Mouse (Mus musculus) C2C12 (cell line): ENCODE results near the gene Shb. TPM values are rescaled to one million over a fixed set of nuclear protein-coding genes. Genes with fewer than 3 reads are reported as not detected.

Experiments used
- H3K27me3 ChIP-seq: one replicate; pipeline ENCODE4 v1.6.1; 2011; ENCODE audit not compliant: control insufficient read depth, insufficient read depth, insufficient read length
- H3K36me3 ChIP-seq: one replicate; pipeline ENCODE4 v1.6.1; 2011; ENCODE audit not compliant: control insufficient read depth, insufficient read depth
- H3K4me3 ChIP-seq: one replicate; pipeline ENCODE4 v1.5.1; 2011; ENCODE audit warnings: mild to moderate bottlenecking, control low read depth; ENCODE audit not compliant: poor library complexity, insufficient read depth, severe bottlenecking
- H3K79me2 ChIP-seq: one replicate; pipeline ENCODE4 v1.6.1; 2011; ENCODE audit not compliant: control insufficient read depth, insufficient read depth
- H3K79me3 ChIP-seq: one replicate; pipeline ENCODE4 v1.6.1; 2011; ENCODE audit warnings: low read depth, control low read depth
- H3ac ChIP-seq: one replicate; pipeline ENCODE3; 2011; ENCODE audit warnings: low read depth; ENCODE audit not compliant: control insufficient read depth, insufficient read length
- CEBPB ChIP-seq: IDR thresholded peaks from one replicate; pipeline ENCODE4 v1.6.1; 2011; ENCODE audit warnings: low read depth, mild to moderate bottlenecking, control low read depth, moderate library complexity
- CTCF ChIP-seq: IDR thresholded peaks from one replicate; pipeline ENCODE4 v1.5.1; 2011; ENCODE audit not compliant: control insufficient read depth, insufficient read depth, insufficient read length
- FOSL1 ChIP-seq: IDR thresholded peaks from one replicate; pipeline ENCODE4 v1.8.0; 2011; ENCODE audit warnings: mild to moderate bottlenecking, low read length; ENCODE audit not compliant: poor library complexity, insufficient read depth, severe bottlenecking
- MAX ChIP-seq: IDR thresholded peaks from one replicate; pipeline ENCODE4 v1.6.1; 2011; ENCODE audit warnings: mild to moderate bottlenecking, control low read depth
- MYOD1 ChIP-seq: IDR thresholded peaks from one replicate; pipeline ENCODE4 v1.6.1; 2011; ENCODE audit warnings: low read depth; ENCODE audit not compliant: control insufficient read depth, insufficient read length
- MYOG ChIP-seq: IDR thresholded peaks from one replicate; pipeline ENCODE4 v1.6.1; 2011; ENCODE audit not compliant: control insufficient read depth, insufficient read length; ENCODE audit errors: extremely low read depth
- USF1 ChIP-seq: IDR thresholded peaks from one replicate; pipeline ENCODE4 v1.6.1; 2011; ENCODE audit warnings: low read depth, mild to moderate bottlenecking, control low read depth, moderate library complexity
- polyA plus RNA-seq: library from polyadenylated mRNA; unstranded; fragments of >200 nt; fragmentation: generic; extraction: Trizol; gene quantifications from one replicate; pipeline ENCODE4 v1.2.1, GENCODE M21; 2012; ENCODE audit warnings: missing spikeins

Gene Shb
- polyA plus RNA-seq, 1 experiment, result 35.1 TPM

DNA sequence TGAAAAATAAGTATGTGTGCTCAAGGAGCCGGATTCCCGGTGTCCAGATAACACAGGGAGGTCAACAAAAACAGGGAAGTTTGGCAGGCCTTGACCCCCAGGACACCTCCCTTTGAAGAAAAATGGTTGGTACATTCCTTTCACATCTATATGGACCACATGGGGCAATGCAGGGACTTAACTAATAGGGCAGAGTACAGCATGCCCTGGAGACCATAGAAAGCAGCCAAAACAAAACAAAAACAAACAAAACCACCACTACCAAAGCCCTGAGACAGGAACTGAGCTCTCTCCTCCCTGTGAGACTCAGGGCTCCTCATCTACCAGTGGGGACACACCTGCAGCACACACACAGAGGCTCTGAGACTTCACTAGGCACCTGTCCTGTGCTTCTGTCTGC lies 18.9 kb downstream of the Shb start:
- no peak for TF ChIP-seq MAX
- no peak for TF ChIP-seq MYOG
- TF ChIP-seq FOSL1, result no peak
- TF ChIP-seq MYOD1, result no peak
- TF ChIP-seq USF1, result no peak
- no peak for TF ChIP-seq CTCF
- no peak for TF ChIP-seq CEBPB
- H3K36me3 ChIP-seq, result no peaks in the 10 kb centered on the region
- H3ac ChIP-seq, result peak overlapping the region; percentile 44
- H3K27me3 ChIP-seq, result no peaks in the 10 kb centered on the region
- H3K4me3 ChIP-seq, result no peak overlapping the region
- peaks cover 94% of the 10 kb centered on the region for H3K79me2 ChIP-seq
- peaks cover 78% of the 10 kb centered on the region for H3K79me3 ChIP-seq

DNA sequence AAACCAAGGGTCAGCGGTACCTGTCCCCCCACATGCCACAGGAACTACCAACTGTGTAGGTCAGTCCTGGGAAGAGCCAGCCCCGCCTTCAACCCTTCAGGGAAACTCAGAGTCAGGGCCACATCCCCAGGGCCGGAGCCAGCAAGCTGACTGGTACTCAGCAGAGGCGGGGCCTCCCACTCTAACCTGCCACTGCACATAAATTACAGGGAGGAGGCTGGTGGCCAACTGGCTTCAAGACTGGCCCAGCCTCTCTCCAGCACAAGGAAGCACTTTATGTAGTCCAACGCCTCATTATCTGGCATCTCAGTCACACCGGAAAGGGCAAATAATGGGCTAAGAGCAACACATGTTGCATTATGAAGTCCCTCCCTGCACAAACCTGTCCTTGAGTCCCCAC lies 22.1 kb downstream of the Shb start:
- H3K79me3 ChIP-seq, result peaks cover 69% of the 10 kb centered on the region
- no peak overlapping the region for H3K4me3 ChIP-seq
- peaks cover 94% of the 10 kb centered on the region for H3K79me2 ChIP-seq
- no peak overlapping the region for H3ac ChIP-seq
- no peaks in the 10 kb centered on the region for H3K36me3 ChIP-seq
- H3K27me3 ChIP-seq, result no peaks in the 10 kb centered on the region
- TF ChIP-seq MYOD1, result peak; percentile 24
- TF ChIP-seq MYOG, result no peak

DNA sequence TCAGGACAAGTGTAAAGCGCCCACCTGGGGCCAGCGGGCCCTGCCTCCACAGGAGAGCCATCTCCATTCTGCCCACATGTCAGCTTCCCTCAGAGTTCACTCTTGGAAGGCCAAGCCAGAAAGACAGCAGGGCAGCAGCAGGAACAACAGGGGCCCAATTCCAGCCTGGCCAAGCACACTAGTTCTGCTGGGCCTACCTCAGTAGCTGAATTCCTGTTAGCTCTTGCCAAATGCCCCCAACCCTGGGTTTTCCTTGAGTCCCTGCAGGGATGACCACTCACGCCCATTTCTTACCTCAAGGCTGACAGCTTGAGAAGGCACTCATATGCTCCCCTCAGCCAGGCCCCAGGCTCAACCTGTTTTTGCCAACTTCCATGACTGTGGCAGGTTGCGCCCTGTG lies 22.9 kb downstream of the Shb start:
- no peaks in the 10 kb centered on the region for H3K36me3 ChIP-seq
- H3K27me3 ChIP-seq, result no peaks in the 10 kb centered on the region
- TF ChIP-seq MYOD1 (no peak), USF1 (no peak), MYOG (no peak), CEBPB (no peak), MAX (no peak), CTCF (no peak), FOSL1 (no peak)
- no peak overlapping the region for H3ac ChIP-seq
- H3K4me3 ChIP-seq, result no peak overlapping the region
- H3K79me3 ChIP-seq, result peaks cover 65% of the 10 kb centered on the region
- peaks cover 94% of the 10 kb centered on the region for H3K79me2 ChIP-seq

DNA sequence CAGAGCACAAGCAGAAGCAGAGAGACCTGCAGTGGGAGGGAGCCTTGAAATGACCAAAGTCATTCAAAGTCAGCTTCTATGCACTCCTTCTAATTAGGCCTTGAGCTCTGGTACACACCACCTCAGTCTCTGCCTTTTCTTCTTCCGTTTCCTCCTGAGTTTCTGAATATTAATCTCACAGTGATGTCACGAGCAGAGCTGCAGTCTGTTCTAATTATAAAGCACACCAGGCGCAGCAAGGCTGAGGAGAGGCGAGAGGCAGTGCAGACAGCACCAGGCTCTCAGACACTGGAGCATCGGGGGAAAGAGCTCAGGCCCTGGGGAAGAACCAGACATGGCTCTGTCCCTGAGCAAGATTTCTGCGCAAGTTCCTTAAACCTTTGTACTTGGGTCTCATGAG lies 23.8 kb downstream of the Shb start:
- no peak overlapping the region for H3K4me3 ChIP-seq
- peaks cover 100% of the 10 kb centered on the region for H3K79me2 ChIP-seq
- TF ChIP-seq MAX (no peak), MYOD1 (no peak), MYOG (no peak), CTCF (no peak), FOSL1 (no peak), USF1 (no peak), CEBPB (no peak)
- H3K27me3 ChIP-seq, result no peaks in the 10 kb centered on the region
- no peak overlapping the region for H3ac ChIP-seq
- H3K79me3 ChIP-seq, result peaks cover 66% of the 10 kb centered on the region
- no peaks in the 10 kb centered on the region for H3K36me3 ChIP-seq

DNA sequence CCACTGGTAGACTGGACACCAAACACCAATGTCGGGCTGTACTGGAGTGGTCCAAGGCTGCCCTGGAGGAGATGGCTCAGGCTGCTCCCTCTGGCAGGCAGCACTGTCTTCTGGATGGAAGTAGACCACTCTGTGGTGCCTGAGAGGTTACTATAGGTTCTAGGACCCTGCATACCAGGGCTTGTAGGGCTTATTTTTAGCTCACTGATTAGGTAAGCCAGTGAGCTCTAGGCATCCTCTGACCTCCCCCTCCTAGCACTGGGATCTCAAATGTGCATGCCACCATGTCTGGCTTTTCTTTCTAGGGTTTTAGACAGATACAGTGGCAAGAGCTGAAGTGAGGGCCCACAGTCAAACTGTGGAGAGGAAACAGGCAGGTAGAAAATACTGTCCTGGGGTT lies 24.8 kb downstream of the Shb start:
- Histone ChIP-seq H3K4me3 (no peak overlapping the region), H3K79me3 (peaks cover 58% of the 10 kb centered on the region), H3K27me3 (no peaks in the 10 kb centered on the region), H3K36me3 (no peaks in the 10 kb centered on the region), H3ac (no peak overlapping the region), H3K79me2 (peaks cover 100% of the 10 kb centered on the region)
- TF ChIP-seq MAX (no peak), FOSL1 (no peak), MYOD1 (no peak), CEBPB (no peak), USF1 (no peak), CTCF (no peak), MYOG (no peak)

DNA sequence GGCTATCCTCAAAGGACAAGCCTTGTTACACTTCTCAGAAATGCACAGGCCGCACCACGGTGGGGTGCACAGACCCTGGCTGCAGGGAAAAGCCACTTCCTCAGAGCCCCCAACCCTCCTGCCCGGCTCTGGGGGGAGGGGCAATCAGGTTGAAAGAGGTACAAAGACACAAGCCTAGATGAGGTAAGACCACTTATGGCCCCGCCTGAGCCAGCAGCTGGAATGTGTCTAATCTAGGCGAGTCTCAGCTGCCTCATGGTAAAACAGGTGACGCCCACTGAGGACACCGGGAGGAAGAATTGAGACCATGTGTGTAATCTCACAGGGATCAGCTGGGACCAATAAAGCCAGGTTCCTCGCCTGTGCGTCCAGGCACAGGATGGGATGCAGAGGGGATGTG lies 25.2 kb downstream of the Shb start:
- peaks cover 100% of the 10 kb centered on the region for H3K79me2 ChIP-seq
- no peak overlapping the region for H3K4me3 ChIP-seq
- H3K79me3 ChIP-seq, result peaks cover 56% of the 10 kb centered on the region
- H3K27me3 ChIP-seq, result no peaks in the 10 kb centered on the region
- H3ac ChIP-seq, result no peak overlapping the region
- TF ChIP-seq MYOD1, result no peak
- TF ChIP-seq MYOG, result no peak
- no peak for TF ChIP-seq USF1
- TF ChIP-seq CTCF, result no peak
- TF ChIP-seq CEBPB, result no peak
- no peak for TF ChIP-seq FOSL1
- no peak for TF ChIP-seq MAX
- H3K36me3 ChIP-seq, result no peaks in the 10 kb centered on the region
